Mouse (Mus musculus): ENCODE measurements around the gene Nedd9. TPM values are rescaled to one million over a fixed set of nuclear protein-coding genes. Genes with fewer than 3 reads are reported as not detected.

Gene Nedd9
- polyA plus RNA-seq, 1 experiment from 2014 or later = 77.6 TPM

DNA sequence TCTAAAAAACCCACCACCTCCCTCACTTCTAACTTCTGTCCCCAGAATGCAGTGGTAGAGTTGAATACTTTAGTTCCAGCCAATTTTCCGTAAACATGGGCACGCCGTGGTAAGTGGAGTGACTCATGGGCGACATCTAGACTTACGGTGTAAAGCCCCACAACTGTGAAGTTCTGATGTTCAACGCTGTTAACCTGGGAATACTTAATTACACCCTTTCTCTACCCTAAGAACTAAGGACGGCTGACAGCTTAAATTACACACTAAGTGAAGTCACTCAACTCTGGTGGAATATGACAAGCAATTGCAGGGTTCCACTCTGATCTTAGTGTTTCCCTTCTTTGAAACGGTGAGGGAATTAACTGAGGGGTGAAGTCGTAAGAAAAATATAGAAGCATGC lies 122.9 kb downstream of the Nedd9 start:
- Histone ChIP-seq H3K36me3 (ENCODE audit: control insufficient read depth, insufficient read depth, low read length) (no peaks in the 10 kb centered on the region), H3K9me3 (ENCODE audit: control insufficient read depth, low read length) (no peaks in the 10 kb centered on the region), H3K4me2 (ENCODE audit: low read depth, low read length) (no peak overlapping the region), H3K4me1 (replicated peaks; ENCODE audit: control insufficient read depth, insufficient read depth, low read length) (peaks cover 16% of the 10 kb centered on the region), H3K9ac (ENCODE audit: low read length) (no peak overlapping the region), H3K4me3 (ENCODE audit: low read length) (no peak overlapping the region), H3K27me3 (ENCODE audit: control insufficient read depth, insufficient read depth, low read depth, low read length) (no peaks in the 10 kb centered on the region), H3K27ac (ENCODE audit: low read length) (no peak overlapping the region)
- no peak for ATAC-seq (ENCODE audit: low read depth)
- 73% methylated on average over 9 of the region's 9 CpGs for WGBS

DNA sequence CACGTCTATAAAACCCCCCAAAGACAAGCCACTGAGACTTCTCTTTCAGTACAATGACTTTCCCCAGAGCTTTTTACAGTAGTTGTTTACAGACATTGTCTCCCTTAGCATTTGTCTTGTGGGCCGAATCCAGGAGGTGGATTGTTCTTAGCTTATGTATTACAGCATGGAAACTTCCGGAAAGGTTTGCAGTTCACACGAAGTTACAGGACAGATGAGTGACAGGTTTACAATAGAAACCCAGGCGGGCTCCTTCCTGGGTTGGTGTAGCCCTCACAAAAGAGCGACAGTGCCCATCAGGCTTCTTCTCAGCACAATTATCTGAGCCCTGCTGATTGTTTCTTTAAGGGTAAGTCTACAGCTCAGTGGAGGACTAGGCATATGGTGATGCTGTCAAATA lies 124.3 kb downstream of the Nedd9 start:
- Histone ChIP-seq H3K27me3 (ENCODE audit: control insufficient read depth, insufficient read depth, low read depth, low read length) (no peaks in the 10 kb centered on the region), H3K27ac (ENCODE audit: low read length) (no peak overlapping the region), H3K9me3 (ENCODE audit: control insufficient read depth, low read length) (no peaks in the 10 kb centered on the region), H3K4me2 (ENCODE audit: low read depth, low read length) (no peak overlapping the region), H3K4me3 (ENCODE audit: low read length) (no peak overlapping the region), H3K4me1 (replicated peaks; ENCODE audit: control insufficient read depth, insufficient read depth, low read length) (peaks cover 16% of the 10 kb centered on the region), H3K36me3 (ENCODE audit: control insufficient read depth, insufficient read depth, low read length) (no peaks in the 10 kb centered on the region), H3K9ac (ENCODE audit: low read length) (no peak overlapping the region)
- ATAC-seq (ENCODE audit: low read depth) = no peak
- 60% methylated on average over 6 of the region's 6 CpGs for WGBS

DNA sequence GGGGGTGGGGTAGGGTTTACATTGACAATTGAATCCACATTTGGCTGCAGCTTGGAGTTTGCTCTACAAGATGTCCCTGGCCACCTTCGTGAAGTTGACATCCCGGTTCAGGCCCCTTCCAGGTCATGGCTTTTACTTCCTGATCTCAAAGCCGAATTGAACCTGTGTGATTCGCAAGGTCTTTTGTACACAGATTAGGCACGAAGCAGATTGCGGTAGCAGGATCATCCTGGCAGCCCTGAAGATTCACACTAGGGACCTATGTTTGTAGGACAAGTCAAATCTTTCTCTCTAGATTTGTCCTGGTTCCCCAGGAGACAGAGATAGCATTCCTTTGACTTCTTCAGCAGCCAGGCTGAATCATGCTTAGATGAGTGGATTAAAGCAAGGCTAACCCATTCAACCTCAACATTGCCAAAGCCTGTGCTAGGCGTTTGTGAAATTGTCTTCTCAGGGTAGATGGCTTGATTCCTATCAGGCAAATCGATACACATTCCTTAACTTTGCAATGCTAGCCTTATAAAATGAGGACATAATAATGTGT lies 126.8 kb downstream of the Nedd9 start:
- Histone ChIP-seq H3K9ac (ENCODE audit: low read length) (peak overlapping the region; percentile 65; the same call in 1 of the 2 replicates), H3K27ac (ENCODE audit: low read length) (no peak overlapping the region), H3K27me3 (ENCODE audit: control insufficient read depth, insufficient read depth, low read depth, low read length) (no peaks in the 10 kb centered on the region), H3K4me3 (ENCODE audit: low read length) (no peak overlapping the region), H3K36me3 (ENCODE audit: control insufficient read depth, insufficient read depth, low read length) (no peaks in the 10 kb centered on the region), H3K4me2 (ENCODE audit: low read depth, low read length) (no peak overlapping the region), H3K9me3 (ENCODE audit: control insufficient read depth, low read length) (no peaks in the 10 kb centered on the region), H3K4me1 (replicated peaks; ENCODE audit: control insufficient read depth, insufficient read depth, low read length) (peaks cover 34% of the 10 kb centered on the region)
- no peak for ATAC-seq (ENCODE audit: low read depth)
- WGBS = 44% methylated on average over 8 of the region's 8 CpGs

DNA sequence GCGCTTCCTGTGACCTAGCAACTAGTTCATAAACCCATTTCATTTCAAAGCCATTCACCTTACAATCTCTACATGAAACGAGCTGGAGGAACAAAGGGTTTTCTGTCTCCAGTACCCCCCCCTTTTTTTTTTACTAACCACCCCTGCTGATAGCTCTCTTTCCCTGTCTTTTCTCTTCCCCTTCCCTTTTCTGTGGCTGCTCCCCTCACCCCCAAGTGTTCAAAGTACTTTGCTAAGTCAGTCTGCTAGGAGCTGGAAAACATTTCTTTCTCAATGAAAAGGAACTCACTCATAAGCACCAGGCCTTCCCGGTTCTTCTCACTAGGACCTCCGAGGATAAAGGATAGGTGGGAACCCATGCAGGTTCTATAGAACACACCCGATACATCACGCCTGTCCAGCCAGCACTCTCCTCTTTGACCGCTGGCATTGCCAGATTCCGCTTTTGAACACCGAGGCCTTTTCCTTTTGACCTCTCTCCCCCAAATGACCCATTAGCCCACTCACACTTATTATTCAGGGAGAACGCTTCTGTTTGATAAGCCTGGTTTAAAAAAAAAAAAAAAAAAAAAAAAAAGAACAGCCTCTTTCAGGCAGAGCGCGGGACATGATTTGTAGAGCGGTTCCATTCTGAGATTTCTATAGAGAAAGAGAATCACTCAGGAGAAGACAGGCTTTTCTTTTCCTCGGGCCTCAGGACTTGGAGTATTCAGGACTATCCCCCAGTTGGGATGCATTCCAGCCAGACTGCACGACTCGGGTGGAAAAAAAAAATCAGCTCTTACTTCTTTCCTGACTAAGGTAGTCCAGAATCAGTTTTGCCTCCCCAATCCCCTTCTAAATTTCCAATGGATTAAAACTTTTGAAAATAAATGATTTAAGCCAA lies 127.6 kb downstream of the Nedd9 start:
- peak overlapping the region; percentile 65 for H3K9ac ChIP-seq (ENCODE audit: low read length)
- WGBS = 6% methylated on average over 16 of the region's 16 CpGs
- H3K4me3 ChIP-seq (ENCODE audit: low read length) = peak overlapping the region; percentile 73
- peaks cover 40% of the 10 kb centered on the region for H3K4me1 ChIP-seq (replicated peaks; ENCODE audit: control insufficient read depth, insufficient read depth, low read length)
- H3K9me3 ChIP-seq (ENCODE audit: control insufficient read depth, low read length) = no peaks in the 10 kb centered on the region
- H3K36me3 ChIP-seq (ENCODE audit: control insufficient read depth, insufficient read depth, low read length) = no peaks in the 10 kb centered on the region
- peak overlapping the region; percentile 98 for H3K27ac ChIP-seq (ENCODE audit: low read length)
- H3K4me2 ChIP-seq (ENCODE audit: low read depth, low read length) = peak overlapping the region; percentile 66
- ATAC-seq (ENCODE audit: low read depth) = no peak
- no peaks in the 10 kb centered on the region for H3K27me3 ChIP-seq (ENCODE audit: control insufficient read depth, insufficient read depth, low read depth, low read length)

DNA sequence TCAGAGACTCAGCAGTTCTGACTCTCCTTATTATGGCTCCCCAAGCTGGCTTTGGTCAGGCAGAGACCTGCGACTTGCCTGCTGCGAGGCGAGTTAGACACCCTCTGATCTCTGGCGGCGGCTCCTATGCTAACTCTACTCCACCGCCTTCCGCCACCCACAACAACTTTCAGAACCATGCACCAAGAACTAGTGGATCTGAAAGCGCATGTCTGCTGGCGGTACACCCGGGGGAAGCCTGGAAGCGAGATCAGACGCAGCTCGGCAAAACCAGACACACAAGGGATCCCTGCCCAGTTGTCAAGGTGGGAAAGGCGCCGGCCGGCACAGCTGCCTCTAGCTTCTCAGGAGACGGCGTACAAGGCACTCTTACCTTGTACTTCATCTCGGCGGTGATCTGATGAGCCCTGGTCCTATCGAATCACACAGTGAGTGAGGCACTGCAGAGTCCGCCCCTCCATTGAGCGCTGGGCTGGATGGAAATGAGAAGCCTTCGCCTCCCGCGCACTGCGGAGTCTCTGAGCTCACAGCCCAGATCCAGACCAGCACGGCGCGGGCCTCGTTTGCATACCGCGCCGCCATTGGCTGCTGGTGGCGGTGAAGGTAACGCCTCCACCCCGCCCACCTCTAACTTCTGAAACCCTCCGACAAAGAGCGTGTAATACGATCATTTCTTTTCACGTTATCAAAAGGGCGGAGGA lies 128.5 kb downstream of the Nedd9 start:
- ATAC-seq (ENCODE audit: low read depth) = peak; percentile 97
- Histone ChIP-seq H3K36me3 (ENCODE audit: control insufficient read depth, insufficient read depth, low read length) (no peaks in the 10 kb centered on the region), H3K27ac (ENCODE audit: low read length) (peak overlapping the region; percentile 98), H3K4me2 (ENCODE audit: low read depth, low read length) (peak overlapping the region; percentile 79), H3K27me3 (ENCODE audit: control insufficient read depth, insufficient read depth, low read depth, low read length) (no peaks in the 10 kb centered on the region), H3K4me3 (ENCODE audit: low read length) (peak overlapping the region; percentile 73), H3K4me1 (replicated peaks; ENCODE audit: control insufficient read depth, insufficient read depth, low read length) (peaks cover 50% of the 10 kb centered on the region), H3K9me3 (ENCODE audit: control insufficient read depth, low read length) (no peaks in the 10 kb centered on the region), H3K9ac (ENCODE audit: low read length) (peak overlapping the region; percentile 86)
- under 1% methylated on average over 42 of the region's 42 CpGs for WGBS

DNA sequence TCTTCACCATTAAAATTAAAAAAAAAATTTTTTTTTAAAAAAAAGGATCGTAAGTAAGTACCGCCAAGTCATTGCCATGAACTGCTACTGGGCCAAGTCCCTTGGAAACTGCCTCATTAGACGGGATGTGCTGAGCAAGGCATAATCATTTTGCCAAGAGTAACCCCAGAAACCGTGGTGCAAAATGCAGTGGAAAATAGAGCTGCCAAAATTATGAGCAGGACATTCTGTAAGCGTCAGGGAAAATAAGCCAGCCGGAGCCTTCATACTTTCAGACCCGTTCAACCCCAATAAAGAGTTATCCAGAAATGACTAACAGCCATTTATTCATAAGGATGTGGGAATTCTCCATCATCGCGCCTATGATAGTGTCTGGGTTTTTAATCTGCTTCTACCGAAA lies 129.2 kb downstream of the Nedd9 start:
- Histone ChIP-seq H3K27me3 (ENCODE audit: control insufficient read depth, insufficient read depth, low read depth, low read length) (no peaks in the 10 kb centered on the region), H3K4me3 (ENCODE audit: low read length) (peak overlapping the region; percentile 73), H3K4me1 (replicated peaks; ENCODE audit: control insufficient read depth, insufficient read depth, low read length) (peaks cover 55% of the 10 kb centered on the region), H3K9me3 (ENCODE audit: control insufficient read depth, low read length) (no peaks in the 10 kb centered on the region), H3K36me3 (ENCODE audit: control insufficient read depth, insufficient read depth, low read length) (no peaks in the 10 kb centered on the region), H3K27ac (ENCODE audit: low read length) (peak overlapping the region; percentile 98), H3K4me2 (ENCODE audit: low read depth, low read length) (peak overlapping the region; percentile 79), H3K9ac (ENCODE audit: low read length) (peak overlapping the region; percentile 86)
- 4% methylated on average over 10 of the region's 10 CpGs for WGBS
- ATAC-seq (ENCODE audit: low read depth) = peak; percentile 20; the same call in 1 of the 2 replicates

DNA sequence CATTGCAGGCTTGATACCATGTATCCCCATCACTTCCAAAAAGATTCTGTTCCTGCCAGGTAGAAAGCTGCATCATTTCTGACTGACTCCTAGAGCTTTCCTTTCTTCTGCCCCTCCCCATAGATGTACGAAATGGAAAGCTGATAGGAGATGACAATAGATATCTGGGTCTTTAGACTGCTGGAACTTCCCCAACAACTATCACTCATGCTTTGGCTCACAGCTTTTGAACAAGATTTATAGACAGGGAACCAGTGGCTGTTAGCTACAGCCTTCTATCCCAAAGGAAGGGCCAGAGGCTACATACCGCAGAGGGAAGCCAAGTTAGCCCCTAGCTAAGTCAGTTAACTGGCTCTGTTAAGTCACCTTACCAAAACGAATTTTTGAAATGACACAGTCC lies 129.6 kb downstream of the Nedd9 start:
- Histone ChIP-seq H3K4me1 (replicated peaks; ENCODE audit: control insufficient read depth, insufficient read depth, low read length) (peaks cover 58% of the 10 kb centered on the region), H3K9me3 (ENCODE audit: control insufficient read depth, low read length) (no peaks in the 10 kb centered on the region), H3K4me2 (ENCODE audit: low read depth, low read length) (peak overlapping the region; percentile 79), H3K36me3 (ENCODE audit: control insufficient read depth, insufficient read depth, low read length) (no peaks in the 10 kb centered on the region), H3K4me3 (ENCODE audit: low read length) (peak overlapping the region; percentile 73), H3K9ac (ENCODE audit: low read length) (peak overlapping the region; percentile 86), H3K27me3 (ENCODE audit: control insufficient read depth, insufficient read depth, low read depth, low read length) (no peaks in the 10 kb centered on the region), H3K27ac (ENCODE audit: low read length) (peak overlapping the region; percentile 98)
- WGBS = 14% methylated on average over 3 of the region's 3 CpGs
- ATAC-seq (ENCODE audit: low read depth) = no peak

DNA sequence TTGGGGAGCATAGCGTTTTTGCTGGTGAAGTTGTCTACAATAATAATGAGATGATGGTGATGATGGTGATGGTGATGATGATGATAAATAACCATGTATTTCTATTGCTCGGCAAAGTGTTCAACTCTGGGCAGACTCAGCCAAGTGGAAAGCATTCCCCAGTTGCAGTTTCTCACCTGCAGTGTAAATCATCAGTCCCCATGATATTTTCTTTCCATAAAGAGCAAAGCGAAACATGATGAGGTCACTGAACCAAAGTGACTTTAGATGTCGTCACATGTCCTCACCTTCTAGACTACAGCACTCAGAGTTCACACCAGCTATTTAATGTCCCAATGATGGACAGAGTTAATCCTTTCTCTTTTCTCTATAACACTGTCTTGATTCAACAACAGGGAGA lies 130.0 kb downstream of the Nedd9 start:
- H3K9me3 ChIP-seq (ENCODE audit: control insufficient read depth, low read length) = no peaks in the 10 kb centered on the region
- H3K36me3 ChIP-seq (ENCODE audit: control insufficient read depth, insufficient read depth, low read length) = no peaks in the 10 kb centered on the region
- H3K27me3 ChIP-seq (ENCODE audit: control insufficient read depth, insufficient read depth, low read depth, low read length) = no peaks in the 10 kb centered on the region
- H3K27ac ChIP-seq (ENCODE audit: low read length) = peak overlapping the region; percentile 98
- H3K4me1 ChIP-seq (replicated peaks; ENCODE audit: control insufficient read depth, insufficient read depth, low read length) = peaks cover 60% of the 10 kb centered on the region
- H3K4me3 ChIP-seq (ENCODE audit: low read length) = peak overlapping the region; percentile 73
- no peak for ATAC-seq (ENCODE audit: low read depth)
- H3K9ac ChIP-seq (ENCODE audit: low read length) = peak overlapping the region; percentile 86
- H3K4me2 ChIP-seq (ENCODE audit: low read depth, low read length) = peak overlapping the region; percentile 79
- WGBS = 44% methylated on average over 4 of the region's 4 CpGs

DNA sequence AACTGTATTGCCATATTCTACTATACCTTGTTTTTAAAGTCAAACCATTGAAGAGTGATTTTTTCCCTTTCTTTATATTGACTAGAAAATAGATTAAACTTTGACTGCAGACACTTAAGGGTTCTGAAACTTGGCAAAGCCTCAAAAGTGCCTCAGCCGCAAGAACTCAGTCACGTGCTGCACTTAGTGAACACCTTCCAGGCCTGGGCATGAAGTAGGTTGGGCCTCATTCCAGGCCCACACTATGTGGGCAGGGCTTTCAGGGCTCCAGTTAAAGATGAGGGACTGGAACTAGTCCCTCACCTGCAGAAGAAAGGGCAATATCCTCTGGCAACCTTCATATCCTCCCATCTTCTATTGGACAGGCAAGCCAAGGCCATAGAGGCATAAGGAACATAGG lies 131.6 kb downstream of the Nedd9 start:
- Histone ChIP-seq H3K4me1 (replicated peaks; ENCODE audit: control insufficient read depth, insufficient read depth, low read length) (peaks cover 68% of the 10 kb centered on the region), H3K27me3 (ENCODE audit: control insufficient read depth, insufficient read depth, low read depth, low read length) (no peaks in the 10 kb centered on the region), H3K4me2 (ENCODE audit: low read depth, low read length) (peak overlapping the region; percentile 57), H3K9ac (ENCODE audit: low read length) (peak overlapping the region; percentile 39; the same call in 1 of the 2 replicates), H3K27ac (ENCODE audit: low read length) (peak overlapping the region; percentile 75), H3K9me3 (ENCODE audit: control insufficient read depth, low read length) (no peaks in the 10 kb centered on the region), H3K36me3 (ENCODE audit: control insufficient read depth, insufficient read depth, low read length) (no peaks in the 10 kb centered on the region), H3K4me3 (ENCODE audit: low read length) (peak overlapping the region; percentile 39)
- ATAC-seq (ENCODE audit: low read depth) = peak; percentile 30
- 13% methylated on average over 2 of the region's 2 CpGs for WGBS
